Mouse (Mus musculus): ENCODE measurements around the gene Matk. TPM values are rescaled to one million over a fixed set of nuclear protein-coding genes. Genes with fewer than 3 reads are reported as not detected.
"Not testable (repeated sequence)": the region's sequence is repeated elsewhere in the genome, so short reads cannot be mapped to it uniquely, and the experiment has no call there.

The Matk gene
- polyA plus RNA-seq, 1 experiment from 2014 or later: 2.3 TPM

GRCm38 (mm10) chr10:81221402-81222015 is 31.2 kb upstream of the Matk start:
- H3K9ac ChIP-seq (ENCODE audit: low read length): no peak overlapping the region
- no peaks in the 10 kb centered on the region for H3K4me1 ChIP-seq (ENCODE audit: control insufficient read depth, insufficient read depth, low read length)
- no peak overlapping the region for H3K4me3 ChIP-seq (ENCODE audit: low read depth, low read length)
- DNase-seq (ENCODE audit: low spot score) (no peak), ATAC-seq (ENCODE audit: insufficient number of reproducible peaks, low FRiP score, low TSS enrichment, low read depth) (no peak)
- no peak overlapping the region for H3K4me2 ChIP-seq (ENCODE audit: low read depth, severe bottlenecking)
- WGBS: 92% methylated on average over 5 of the region's 5 CpGs
- no peaks in the 10 kb centered on the region for H3K36me3 ChIP-seq (ENCODE audit: control insufficient read depth, insufficient read depth, low read length)
- no peaks in the 10 kb centered on the region for H3K9me3 ChIP-seq (ENCODE audit: control insufficient read depth, low read length)
- no peak overlapping the region for H3K27ac ChIP-seq (replicated peaks; ENCODE audit: low read depth, low read length)
- no peaks in the 10 kb centered on the region for H3K27me3 ChIP-seq (ENCODE audit: control insufficient read depth, insufficient read depth, low read length)

DNA sequence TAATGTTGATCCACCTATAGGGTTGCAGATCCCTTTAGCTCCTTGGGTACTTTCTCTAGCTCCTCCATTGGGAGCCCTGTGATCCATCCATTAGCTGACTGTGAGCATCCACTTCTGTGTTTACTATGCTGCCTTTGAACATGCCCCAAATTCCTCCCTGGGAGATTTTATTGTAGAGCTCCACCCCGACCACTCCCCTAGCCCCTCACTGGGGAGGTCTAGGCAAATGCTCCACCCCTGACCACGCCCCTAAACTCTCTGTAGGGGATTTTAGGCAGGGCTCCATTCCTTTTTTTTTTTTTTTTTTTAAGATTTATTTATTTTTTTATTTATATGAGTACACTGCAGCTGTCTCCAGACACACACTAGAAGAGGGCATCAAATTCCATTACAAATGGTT is 29.0 kb upstream of the Matk start:
- H3K4me2 ChIP-seq (ENCODE audit: low read depth, severe bottlenecking); H3K27ac ChIP-seq (replicated peaks; ENCODE audit: low read depth, low read length); H3K4me1 ChIP-seq (ENCODE audit: control insufficient read depth, insufficient read depth, low read length); H3K36me3 ChIP-seq (ENCODE audit: control insufficient read depth, insufficient read depth, low read length); H3K4me3 ChIP-seq (ENCODE audit: low read depth, low read length); DNase-seq (ENCODE audit: low spot score); H3K9ac ChIP-seq (ENCODE audit: low read length); H3K9me3 ChIP-seq (ENCODE audit: control insufficient read depth, low read length); ATAC-seq (ENCODE audit: insufficient number of reproducible peaks, low FRiP score, low TSS enrichment, low read depth); H3K27me3 ChIP-seq (ENCODE audit: control insufficient read depth, insufficient read depth, low read length): not testable (repeated sequence)
- 43% methylated on average over 2 of the region's 2 CpGs for WGBS

DNA sequence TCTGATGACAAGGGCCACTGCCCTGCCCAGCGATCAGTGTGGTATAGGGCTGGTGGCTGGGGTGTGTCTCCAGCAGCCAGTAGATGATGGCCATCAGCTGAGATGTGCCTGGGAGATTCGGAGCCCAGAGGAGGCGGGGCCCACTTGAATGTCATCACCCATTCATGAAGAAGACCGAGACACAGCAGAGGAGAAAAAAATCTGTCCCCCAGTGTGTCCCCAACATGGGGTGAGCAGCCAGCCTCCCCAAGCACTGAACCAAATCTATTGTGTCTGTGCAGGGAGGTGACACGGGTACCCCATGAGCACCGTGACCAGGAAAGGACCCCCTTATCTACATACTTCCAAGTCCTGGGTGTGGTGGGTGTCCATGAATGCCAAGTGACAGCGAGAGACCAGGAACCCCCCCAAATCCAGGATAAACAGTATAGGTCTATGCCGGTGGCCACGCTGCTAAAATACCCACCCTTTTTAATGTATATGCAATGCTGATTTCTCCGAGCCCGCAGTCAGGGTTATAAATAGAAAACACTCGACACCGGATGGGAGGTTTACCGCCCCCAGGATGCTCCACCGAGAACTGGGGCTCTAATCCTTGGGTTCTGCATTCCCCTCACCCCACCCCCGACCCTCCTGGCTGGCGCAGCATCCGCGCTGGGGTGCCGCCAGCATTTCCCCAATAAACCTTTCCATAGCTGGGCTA is 22.8 kb upstream of the Matk start:
- Histone ChIP-seq H3K27me3 (ENCODE audit: control insufficient read depth, insufficient read depth, low read length) (peaks cover 25% of the 10 kb centered on the region), H3K4me3 (ENCODE audit: low read depth, low read length) (no peak overlapping the region), H3K4me1 (ENCODE audit: control insufficient read depth, insufficient read depth, low read length) (0 out of 2 replicates have a peak, but pooled peaks cover 3% of the 10 kb centered on the region), H3K4me2 (ENCODE audit: low read depth, severe bottlenecking) (no peak overlapping the region), H3K36me3 (ENCODE audit: control insufficient read depth, insufficient read depth, low read length) (no peaks in the 10 kb centered on the region), H3K9me3 (ENCODE audit: control insufficient read depth, low read length) (no peaks in the 10 kb centered on the region), H3K27ac (replicated peaks; ENCODE audit: low read depth, low read length) (no peak overlapping the region), H3K9ac (ENCODE audit: low read length) (no peak overlapping the region)
- ATAC-seq (ENCODE audit: insufficient number of reproducible peaks, low FRiP score, low TSS enrichment, low read depth): no peak
- WGBS: 10% methylated on average over 20 of the region's 20 CpGs
- DNase-seq (ENCODE audit: low spot score): no peak

GRCm38 (mm10) chr10:81230438-81231332 is 22.1 kb upstream of the Matk start, which contains the start of gene Atcay:
Gene Atcay, minus strand, starts transcription at chr10:81230833.
- WGBS: 11% methylated on average over 27 of the region's 27 CpGs
- peak; percentile 52 for DNase-seq (ENCODE audit: low spot score)
- Histone ChIP-seq H3K9ac (ENCODE audit: low read length) (no peak within 1 kb of the TSS), H3K4me1 (ENCODE audit: control insufficient read depth, insufficient read depth, low read length) (0 out of 2 replicates have a peak, but pooled peaks cover 3% of the 10 kb centered on the region), H3K9me3 (ENCODE audit: control insufficient read depth, low read length) (no peaks in the 10 kb centered on the region), H3K27ac (replicated peaks; ENCODE audit: low read depth, low read length) (no peak within 1 kb of the TSS), H3K36me3 (ENCODE audit: control insufficient read depth, insufficient read depth, low read length) (no peaks in the 10 kb centered on the region), H3K4me3 (ENCODE audit: low read depth, low read length) (no peak within 1 kb of the TSS), H3K4me2 (ENCODE audit: low read depth, severe bottlenecking) (0 out of 2 replicates have a peak within 1 kb of the TSS, but pooled peaks have one; percentile 3), H3K27me3 (ENCODE audit: control insufficient read depth, insufficient read depth, low read length) (peaks cover 25% of the 10 kb centered on the region)
- no peak for ATAC-seq (ENCODE audit: insufficient number of reproducible peaks, low FRiP score, low TSS enrichment, low read depth)

DNA sequence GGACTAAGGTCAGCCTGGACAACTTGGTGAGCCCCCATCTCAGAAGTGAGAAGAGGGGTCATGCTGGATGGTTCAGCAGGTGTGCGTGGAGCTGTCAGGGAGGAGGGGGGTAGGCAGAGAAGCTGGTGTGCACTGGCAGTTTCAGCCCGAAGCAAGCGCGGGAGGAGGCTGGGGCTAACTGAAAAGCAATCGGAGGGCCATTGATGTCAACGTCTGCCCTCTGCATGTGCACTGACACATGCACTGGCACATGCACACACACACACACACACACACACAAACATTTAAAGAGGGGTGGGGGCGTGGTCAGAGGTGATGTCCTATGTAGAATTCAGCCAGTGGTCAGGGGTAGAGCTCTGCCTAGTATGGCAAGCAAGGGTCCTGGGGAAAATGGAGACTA is 21.3 kb upstream of the Matk start:
- H3K4me1 ChIP-seq (ENCODE audit: control insufficient read depth, insufficient read depth, low read length): 0 out of 2 replicates have a peak, but pooled peaks cover 3% of the 10 kb centered on the region
- ATAC-seq (ENCODE audit: insufficient number of reproducible peaks, low FRiP score, low TSS enrichment, low read depth) (no peak), DNase-seq (ENCODE audit: low spot score) (no peak)
- no peak overlapping the region for H3K4me3 ChIP-seq (ENCODE audit: low read depth, low read length)
- no peak overlapping the region for H3K4me2 ChIP-seq (ENCODE audit: low read depth, severe bottlenecking)
- H3K27ac ChIP-seq (replicated peaks; ENCODE audit: low read depth, low read length): no peak overlapping the region
- 49% methylated on average over 7 of the region's 7 CpGs for whole genome bisulfite sequencing
- H3K36me3 ChIP-seq (ENCODE audit: control insufficient read depth, insufficient read depth, low read length): no peaks in the 10 kb centered on the region
- H3K9ac ChIP-seq (ENCODE audit: low read length): no peak overlapping the region
- no peaks in the 10 kb centered on the region for H3K9me3 ChIP-seq (ENCODE audit: control insufficient read depth, low read length)
- H3K27me3 ChIP-seq (ENCODE audit: control insufficient read depth, insufficient read depth, low read length): peaks cover 25% of the 10 kb centered on the region

- peaks cover 25% of the 10 kb centered on the region for H3K27me3 ChIP-seq (ENCODE audit: control insufficient read depth, insufficient read depth, low read length)
- peak; percentile 64 for ATAC-seq (ENCODE audit: insufficient number of reproducible peaks, low FRiP score, low TSS enrichment, low read depth)
Measured at GRCm38 (mm10) chr10:81232580-81233225, 20.0 kb upstream of the Matk start, which contains the start of gene Zfr2. Gene Zfr2, plus strand, starts transcription at chr10:81233155.

GRCm38 (mm10) chr10:81233226-81233585 is 19.5 kb upstream of the Matk start:
- Histone ChIP-seq H3K9ac (ENCODE audit: low read length) (peak overlapping the region; percentile 69), H3K4me1 (ENCODE audit: control insufficient read depth, insufficient read depth, low read length) (0 out of 2 replicates have a peak, but pooled peaks cover 3% of the 10 kb centered on the region), H3K27ac (replicated peaks; ENCODE audit: low read depth, low read length) (no peak overlapping the region), H3K4me3 (ENCODE audit: low read depth, low read length) (peak overlapping the region; percentile 73), H3K9me3 (ENCODE audit: control insufficient read depth, low read length) (no peaks in the 10 kb centered on the region), H3K4me2 (ENCODE audit: low read depth, severe bottlenecking) (peak overlapping the region; percentile 61), H3K27me3 (ENCODE audit: control insufficient read depth, insufficient read depth, low read length) (peaks cover 28% of the 10 kb centered on the region), H3K36me3 (ENCODE audit: control insufficient read depth, insufficient read depth, low read length) (no peaks in the 10 kb centered on the region)
- peak; percentile 40; the same call in 1 of the 2 replicates for ATAC-seq (ENCODE audit: insufficient number of reproducible peaks, low FRiP score, low TSS enrichment, low read depth)
- 2% methylated on average over 24 of the region's 28 CpGs for WGBS
- DNase-seq (ENCODE audit: low spot score): no peak

More at GRCm38 (mm10) chr10:81232580-81233225, 20.0 kb upstream of the Matk start, which contains the start of gene Zfr2:
- 13% methylated on average over 17 of the region's 29 CpGs for WGBS
- H3K36me3 ChIP-seq (ENCODE audit: control insufficient read depth, insufficient read depth, low read length): no peaks in the 10 kb centered on the region
- 0 out of 2 replicates have a peak, but pooled peaks cover 3% of the 10 kb centered on the region for H3K4me1 ChIP-seq (ENCODE audit: control insufficient read depth, insufficient read depth, low read length)
- no peaks in the 10 kb centered on the region for H3K9me3 ChIP-seq (ENCODE audit: control insufficient read depth, low read length)
- peak; percentile 91 for DNase-seq (ENCODE audit: low spot score)
- H3K4me3 ChIP-seq (ENCODE audit: low read depth, low read length): peak within 1 kb of the TSS; percentile 73
- H3K27ac ChIP-seq (replicated peaks; ENCODE audit: low read depth, low read length): no peak within 1 kb of the TSS
- H3K9ac ChIP-seq (ENCODE audit: low read length): peak within 1 kb of the TSS; percentile 69
- peak within 1 kb of the TSS; percentile 61 for H3K4me2 ChIP-seq (ENCODE audit: low read depth, severe bottlenecking)
